9 mouse cellular contexts compared by ENCODE assay signal in the genomic region with DNA sequence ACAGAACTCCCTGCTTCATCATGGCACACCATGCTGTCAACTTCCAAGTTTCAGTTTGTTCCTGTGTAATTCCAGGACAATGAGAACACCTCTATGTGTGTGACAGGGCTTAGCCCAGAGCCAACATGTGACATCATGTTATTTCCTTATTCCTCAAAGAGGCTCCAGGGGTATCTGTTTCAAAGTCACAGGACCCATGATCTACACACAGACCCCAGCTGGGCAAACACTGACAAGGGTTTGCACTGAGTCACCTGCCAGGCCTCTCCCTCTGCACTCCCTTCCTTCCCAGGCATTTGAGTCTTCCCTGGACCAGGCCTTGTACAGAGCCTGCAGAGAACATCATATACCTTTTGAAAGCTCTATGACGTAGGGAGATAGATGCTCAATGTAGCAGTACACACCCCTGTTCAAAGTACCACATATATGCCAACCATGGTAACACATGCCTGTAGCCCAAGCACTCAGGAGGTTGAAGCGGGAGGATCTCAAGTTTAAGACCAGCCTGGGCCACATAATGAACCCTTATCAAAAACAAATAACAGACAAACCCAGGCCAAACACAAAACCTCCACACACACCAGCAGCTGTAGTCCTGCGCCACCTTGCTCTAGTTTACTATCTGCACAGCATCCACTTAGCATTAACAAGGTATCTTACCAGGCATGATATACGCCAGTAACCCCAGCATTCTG. TPM values are rescaled to one million over a fixed set of nuclear protein-coding genes. Genes with fewer than 3 reads are reported as not detected.
DNase-seq lines count a peak whose midpoint lies in the region.
"Had no signal": no experiment of that assay in that cellular context is flagged by ENCODE, and none has a peak within 500 bp of the region (broad histone marks: within the 10 kb centered on the region; RNA-seq: fewer than 3 reads in every experiment).

Gene Nupr1, minus strand, starts transcription at position 38 of the 695 bp plus-strand sequence.

- intact Hi-C loops in left cerebral cortex, postnatal 10 days (cut with DNase I) = no loop called here
- intact Hi-C loops in left cerebral cortex, postnatal 25 days (cut with DNase I) = no loop called here

- no peak for DNase-seq in adrenal gland, postnatal 10 days
- no peak for DNase-seq in adrenal gland, postnatal 4 days (ENCODE audit: low spot score in 2 of 2)
- no peak for DNase-seq in left cerebral cortex, adult 18-20 months (ENCODE audit: low spot score in 2 of 2)
- no peak for DNase-seq in left cerebral cortex, postnatal 10 days (ENCODE audit: extremely low spot score in 1 of 2, low spot score in 2 of 2)
- peak; percentile 21 for DNase-seq in MN1 (ENCODE audit: low spot score)
- no peak for DNase-seq in left cerebral cortex, postnatal 25 days (ENCODE audit: low spot score in 2 of 2)
- no peak for DNase-seq in cerebellum, postnatal 14 days
- no peak for DNase-seq in cerebellum, adult 9-11 months
- DNase-seq: kidney, adult 8-10 months had no signal

RNA-seq across cellular contexts. Expression of gene Nupr1, which starts in this region (rescaled TPM):
- 10 to 100 TPM; 14.9 to 19.9 TPM for total RNA-seq in adrenal gland, postnatal 10 days (2021)
- 10 to 100 TPM in 1 of 2 experiments, 1 to 10 TPM in 1; 7.5 to 15.3 TPM for total RNA-seq in adrenal gland, postnatal 4 days (2021)
- total RNA-seq in left cerebral cortex, adult 18-20 months (2021) = 10 to 100 TPM; 20.3 to 22.6 TPM
- total RNA-seq in left cerebral cortex, postnatal 10 days (2021) = 1 to 10 TPM; 8.7 to 8.9 TPM
- 10 to 100 TPM; 15.7 to 22.1 TPM for total RNA-seq in left cerebral cortex, postnatal 25 days (2021)
